Mouse (Mus musculus) embryonic fibroblast, embryonic 13.5 days (primary cell): Measurements from ENCODE around the gene Fstl4. TPM values are rescaled to one million over a fixed set of nuclear protein-coding genes. Genes with fewer than 3 reads are reported as not detected.

Experiments used
- H3K27ac ChIP-seq: 2 replicates; pipeline ENCODE4 v1.5.1; 2012; ENCODE audit warnings: low read length, control low read depth, inconsistent platforms; ENCODE audit not compliant: insufficient read depth
- H3K4me1 ChIP-seq: 2 replicates; pipeline ENCODE4 v1.6.1; 2011; ENCODE audit warnings: low read length; ENCODE audit not compliant: control insufficient read depth, insufficient read depth
- H3K4me3 ChIP-seq: 2 replicates; pipeline ENCODE4 v1.5.1; 2011; ENCODE audit warnings: mild to moderate bottlenecking, control low read depth, low read length; ENCODE audit not compliant: insufficient read depth
- CTCF ChIP-seq: IDR thresholded peaks from 2 replicates; pipeline ENCODE4 v1.5.1; 2011; ENCODE audit warnings: mild to moderate bottlenecking, control low read depth, low read length, moderate library complexity, borderline replicate concordance; ENCODE audit not compliant: insufficient read depth
- POLR2A ChIP-seq: IDR thresholded peaks from 2 replicates; pipeline ENCODE4 v1.6.1; 2011; ENCODE audit warnings: low read depth, mild to moderate bottlenecking, control low read depth, low read length, moderate library complexity
- polyA plus RNA-seq: library from polyadenylated mRNA; stranded (reverse); fragments of >200 nt; gene quantifications from 2 replicates; pipeline ENCODE4 v1.2.4, GENCODE M21; 2011; ENCODE audit warnings: low read depth; ENCODE audit not compliant: missing spikeins, insufficient read length

Gene Fstl4
- polyA plus RNA-seq, 1 experiment, result 0.74 TPM

- Histone ChIP-seq H3K27ac (no peak overlapping the region), H3K4me3 (no peak overlapping the region), H3K4me1 (no peaks in the 10 kb centered on the region)
- TF ChIP-seq CTCF (no peak), POLR2A (no peak)
Measured at GRCm38 (mm10) chr11:52831631-52832310, 67.3 kb downstream of the Fstl4 start.

- Histone ChIP-seq H3K4me3 (no peak overlapping the region), H3K4me1 (no peaks in the 10 kb centered on the region), H3K27ac (no peak overlapping the region)
- TF ChIP-seq CTCF (no peak), POLR2A (no peak)
Measured at GRCm38 (mm10) chr11:52832311-52832675, 67.9 kb downstream of the Fstl4 start.

GRCm38 (mm10) chr11:52848691-52849090, 84.3 kb downstream of the Fstl4 start:
- no peak overlapping the region for H3K4me3 ChIP-seq
- TF ChIP-seq POLR2A (no peak), CTCF (no peak)
- no peaks in the 10 kb centered on the region for H3K4me1 ChIP-seq
- H3K27ac ChIP-seq, result no peak overlapping the region

- Histone ChIP-seq H3K4me3 (no peak overlapping the region), H3K4me1 (no peaks in the 10 kb centered on the region), H3K27ac (no peak overlapping the region)
- no peak for TF ChIP-seq POLR2A
- no peak for TF ChIP-seq CTCF
Measured at GRCm38 (mm10) chr11:52850071-52850470, 85.6 kb downstream of the Fstl4 start.

DNA sequence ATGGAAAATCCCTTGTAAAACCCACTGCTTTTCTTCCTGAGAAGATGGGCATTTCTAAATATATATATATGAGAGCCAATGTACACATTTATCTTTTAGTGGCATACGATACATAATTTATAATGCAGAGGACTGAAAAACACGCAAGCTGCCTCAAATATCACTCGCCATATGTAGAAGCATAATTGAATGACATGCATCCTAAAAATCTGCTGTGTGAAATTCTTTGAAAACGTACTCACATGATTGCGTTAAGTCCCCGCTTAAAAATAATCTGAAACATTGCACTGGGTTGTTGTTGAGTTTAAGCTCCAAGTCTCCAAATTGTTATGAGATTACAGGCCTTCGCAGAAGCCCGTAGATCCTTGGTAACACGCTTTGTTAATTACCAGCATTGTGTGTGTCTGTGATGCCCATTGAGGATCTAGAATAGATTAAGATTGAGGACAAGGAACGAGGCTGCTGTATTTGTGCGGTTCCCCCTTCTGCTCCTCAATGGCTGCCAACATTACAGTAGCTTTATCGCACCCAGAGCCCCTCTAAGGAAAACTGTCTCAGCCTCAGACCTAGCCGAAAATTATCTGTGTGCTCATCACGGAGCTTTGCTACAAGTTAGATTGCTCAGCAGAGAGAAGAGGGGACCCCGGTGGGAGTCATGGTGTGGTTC, 108.5 kb downstream of the Fstl4 start:
- Histone ChIP-seq H3K27ac (no peak overlapping the region), H3K4me3 (no peak overlapping the region), H3K4me1 (no peaks in the 10 kb centered on the region)
- no peak for TF ChIP-seq POLR2A

DNA sequence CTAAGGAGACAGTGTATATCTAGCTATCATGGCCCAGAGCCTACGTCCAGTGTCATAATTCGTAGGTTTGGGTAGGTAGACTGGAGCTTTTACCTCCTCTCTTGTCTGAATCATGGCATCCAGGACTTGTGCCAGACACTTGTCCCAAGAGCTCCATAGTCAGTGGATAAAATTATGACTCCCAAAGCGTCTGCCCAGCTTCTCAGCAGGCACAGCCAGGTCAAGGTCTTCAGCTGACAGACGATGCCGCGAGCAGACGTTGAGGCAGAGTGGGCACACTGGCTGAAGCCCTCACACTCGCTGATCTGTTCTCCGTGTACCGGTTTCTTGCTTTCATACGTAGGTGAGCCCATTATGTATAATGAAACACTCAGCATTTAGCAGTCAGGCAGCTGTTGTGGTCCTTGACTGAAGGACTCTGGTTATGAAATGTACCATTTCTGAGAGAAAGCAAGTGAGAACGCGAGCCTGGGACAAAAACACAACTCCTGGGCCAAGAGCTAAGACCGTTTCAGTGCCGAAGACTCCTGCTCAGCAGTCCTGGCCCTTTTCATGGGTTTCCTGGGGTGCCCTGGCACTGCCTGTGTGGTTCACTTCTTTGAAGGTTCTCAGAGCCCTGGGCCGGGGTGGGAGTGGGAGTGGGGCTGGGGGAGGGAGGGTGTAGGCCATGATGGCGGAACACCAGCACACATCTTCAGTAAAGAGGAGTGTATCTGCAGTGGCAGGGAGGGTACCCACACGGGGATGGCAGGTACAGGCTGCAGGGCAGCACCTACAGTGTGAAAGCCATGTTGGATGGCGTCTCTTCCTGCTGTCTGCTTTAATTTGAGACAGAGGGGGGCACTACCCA, 111.7 kb downstream of the Fstl4 start:
- Histone ChIP-seq H3K4me1 (no peaks in the 10 kb centered on the region), H3K27ac (no peak overlapping the region), H3K4me3 (no peak overlapping the region)
- TF ChIP-seq CTCF (no peak), POLR2A (no peak)

GRCm38 (mm10) chr11:52877662-52878061, 113.2 kb downstream of the Fstl4 start:
- Histone ChIP-seq H3K4me3 (no peak overlapping the region), H3K27ac (no peak overlapping the region), H3K4me1 (no peaks in the 10 kb centered on the region)
- TF ChIP-seq POLR2A, result no peak
- TF ChIP-seq CTCF, result no peak

DNA sequence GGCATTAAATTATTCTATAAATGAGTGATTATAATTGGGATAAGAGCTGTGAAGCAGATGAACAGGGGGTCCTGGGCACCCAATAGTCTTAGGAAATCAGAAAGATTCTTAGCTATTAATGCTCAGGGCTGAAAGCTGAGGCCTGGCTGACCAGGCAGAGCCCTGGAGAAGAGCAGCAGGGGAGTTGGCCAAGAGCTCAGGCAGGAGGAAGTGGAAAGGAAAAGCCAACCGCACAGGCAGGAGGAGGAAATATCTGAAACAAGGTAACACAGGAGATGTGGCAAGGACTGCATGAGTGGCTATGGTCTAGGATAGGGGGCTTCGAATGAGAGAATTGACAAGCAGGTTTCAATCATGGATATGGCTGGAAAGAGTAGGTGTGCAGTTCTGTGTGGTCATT, 115.5 kb downstream of the Fstl4 start:
- no peak overlapping the region for H3K27ac ChIP-seq
- no peak for TF ChIP-seq CTCF
- no peak for TF ChIP-seq POLR2A
- no peak overlapping the region for H3K4me3 ChIP-seq
- no peaks in the 10 kb centered on the region for H3K4me1 ChIP-seq

DNA sequence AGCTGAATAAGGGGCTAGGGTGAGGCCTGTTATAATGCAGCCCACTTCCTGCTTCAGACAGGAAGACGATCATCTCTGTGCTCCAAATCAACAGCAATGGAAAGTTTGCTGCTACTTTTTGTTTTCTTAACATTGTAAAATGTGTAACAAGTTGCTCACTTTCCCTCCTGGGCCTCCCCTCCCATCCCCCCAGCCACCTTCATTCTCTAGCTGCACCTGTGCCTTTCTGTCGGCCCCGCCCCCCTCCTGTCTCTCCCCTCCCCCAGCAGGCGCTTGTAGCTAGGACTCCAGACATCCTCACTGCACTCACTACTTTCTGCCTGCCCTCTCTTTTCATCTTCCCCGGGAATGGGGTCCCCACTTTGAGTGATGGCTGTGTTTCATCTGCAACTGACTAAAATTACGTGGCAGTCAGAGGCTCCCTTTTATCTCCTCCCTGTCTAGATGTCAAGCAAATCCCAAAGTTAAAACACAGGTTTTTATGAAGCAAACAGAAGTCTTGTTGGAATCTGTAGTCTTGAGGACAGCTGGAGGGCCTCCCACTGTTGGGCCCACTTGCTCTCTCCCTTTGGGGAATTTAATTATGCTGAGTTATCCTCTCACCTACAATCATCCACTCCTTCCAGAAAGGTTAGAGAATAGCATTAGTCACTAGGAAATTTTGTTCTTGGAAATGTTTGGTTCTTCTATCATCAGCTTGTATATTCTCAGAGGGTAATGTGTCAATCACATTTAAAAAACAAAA, 122.3 kb downstream of the Fstl4 start:
- no peak overlapping the region for H3K4me3 ChIP-seq
- H3K4me1 ChIP-seq, result peaks cover 5% of the 10 kb centered on the region
- no peak for TF ChIP-seq CTCF
- no peak for TF ChIP-seq POLR2A
- no peak overlapping the region for H3K27ac ChIP-seq

DNA sequence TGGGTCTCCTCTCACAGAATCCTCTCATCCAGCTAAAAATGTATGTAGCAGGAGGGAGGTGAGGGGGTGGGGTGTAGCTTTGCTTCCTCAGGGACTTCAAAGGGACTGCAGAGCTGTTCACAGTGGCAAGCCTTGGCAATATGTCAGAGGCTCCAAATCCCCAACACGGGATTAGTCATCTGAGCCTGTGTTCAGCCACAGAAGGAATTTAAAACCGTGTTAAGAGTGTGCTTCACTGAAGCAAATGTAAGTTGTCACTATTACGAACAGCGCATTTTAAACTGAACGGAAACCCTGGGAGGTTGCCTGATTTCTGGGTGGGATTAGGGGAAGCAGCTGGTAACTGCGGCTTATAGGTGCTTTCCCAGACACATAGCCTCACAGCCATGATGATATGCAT, 123.7 kb downstream of the Fstl4 start:
- H3K27ac ChIP-seq, result no peak overlapping the region
- peaks cover 5% of the 10 kb centered on the region for H3K4me1 ChIP-seq
- H3K4me3 ChIP-seq, result no peak overlapping the region
- no peak for TF ChIP-seq CTCF
- no peak for TF ChIP-seq POLR2A
